Mouse (Mus musculus): ENCODE measurements around the gene Ltb4r1. TPM values are rescaled to one million over a fixed set of nuclear protein-coding genes. Genes with fewer than 3 reads are reported as not detected.
A peak's percentile ranks its signal among the peaks of the same experiment; 100 is the strongest.

The Ltb4r1 gene
- polyA plus RNA-seq, 1 experiment, result 4.9 TPM

DNA sequence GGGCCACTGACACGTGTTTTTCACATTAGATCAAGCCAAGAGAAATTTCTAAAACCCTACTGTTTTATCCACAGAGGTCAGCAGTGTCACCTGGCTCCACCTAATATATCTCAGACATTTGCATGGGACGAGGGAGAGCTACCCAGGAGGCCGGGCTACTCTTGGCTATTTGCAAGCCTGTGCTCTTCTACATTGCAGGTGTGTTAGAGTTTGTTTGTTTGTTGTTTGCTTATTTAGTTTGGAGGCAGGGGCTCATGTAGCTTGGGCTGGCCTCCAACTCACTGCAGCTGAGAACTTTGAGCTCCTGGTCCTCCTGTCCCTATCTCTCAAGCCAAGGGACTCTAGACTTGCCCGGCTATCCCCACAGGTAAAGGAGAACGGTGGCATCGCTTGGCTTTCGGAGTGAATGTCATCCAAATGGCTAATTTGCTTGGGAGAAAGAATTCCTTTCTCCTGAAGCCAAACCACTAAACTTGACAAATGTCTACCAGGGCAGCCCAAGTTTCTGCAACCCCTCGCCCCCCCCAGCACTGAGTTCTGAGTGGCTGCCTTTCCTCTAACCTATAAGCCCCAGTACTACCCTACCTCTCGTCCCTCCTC, 16.7 kb downstream of the Ltb4r1 start:
- WGBS, result 64% methylated on average over 9 of the region's 9 CpGs
- no peak for DNase-seq (ENCODE audit: low read depth, low spot score)

DNA sequence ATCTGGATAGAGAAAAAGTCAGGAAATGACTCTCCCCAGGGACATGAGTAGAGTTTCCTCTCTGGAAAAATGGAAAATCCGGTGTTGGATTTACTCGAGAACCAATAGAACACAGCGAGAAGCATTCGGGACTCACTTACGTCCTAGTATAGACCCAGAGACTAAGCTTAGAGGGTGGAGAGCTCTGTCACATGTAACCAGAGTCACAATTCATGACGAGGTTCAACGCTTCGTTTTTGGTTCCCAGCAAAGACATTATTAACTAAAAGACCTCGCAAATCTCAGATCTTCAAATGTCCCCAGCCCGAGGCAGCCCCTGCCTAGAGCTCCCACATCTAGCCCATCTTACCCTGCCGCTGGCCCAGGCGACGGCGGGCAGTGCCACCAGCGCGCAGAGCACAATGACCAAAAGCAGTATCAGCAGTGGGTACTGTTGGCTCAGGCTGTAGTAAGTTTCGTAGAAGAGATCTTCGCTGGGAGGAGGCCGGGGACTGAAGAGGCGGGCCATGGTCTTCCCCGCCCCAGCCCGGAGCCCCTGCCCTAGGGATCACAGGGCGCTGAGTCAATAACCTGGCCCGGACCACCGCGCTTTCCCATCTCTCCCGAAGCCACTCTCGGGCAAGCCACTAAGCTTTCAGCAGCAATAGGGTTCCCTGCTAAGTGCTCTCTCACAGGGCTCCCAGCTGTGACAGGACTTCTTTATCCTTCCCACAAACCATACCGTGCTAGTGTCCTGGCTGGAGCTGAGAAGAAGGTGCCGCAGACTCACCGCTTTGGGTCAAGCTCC, 17.6 kb downstream of the Ltb4r1 start:
- no peak for DNase-seq (ENCODE audit: low read depth, low spot score)
- 34% methylated on average over 31 of the region's 31 CpGs for WGBS

DNA sequence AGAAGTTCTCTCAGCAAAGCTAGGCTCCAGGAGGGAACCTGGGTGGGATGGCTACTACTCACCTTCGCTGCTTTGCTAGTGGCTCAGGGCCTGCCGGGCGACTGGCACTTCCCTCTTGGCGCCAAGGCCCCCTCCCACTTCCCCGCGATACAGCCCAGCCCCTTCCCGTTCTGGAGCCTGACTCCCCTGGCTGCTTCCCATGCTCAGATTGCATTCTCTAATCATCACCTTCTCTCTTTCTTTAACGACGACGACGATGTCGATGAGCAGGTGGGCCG, 18.1 kb downstream of the Ltb4r1 start, which contains the start of gene Adcy4:
Gene Adcy4 (minus strand): TSS at position 138 of the 278 bp plus-strand sequence.
- no peak for DNase-seq (ENCODE audit: low read depth, low spot score)
- 55% methylated on average over 13 of the region's 13 CpGs for WGBS

- DNase-seq (ENCODE audit: low read depth, low spot score), result no peak
- WGBS, result 66% methylated on average over 6 of the region's 6 CpGs
These were observed 19.4 kb downstream of the Ltb4r1 start for GRCm38 (mm10) chr14:55785195-55785594.

- WGBS, result 64% methylated on average over 11 of the region's 11 CpGs
- no peak for DNase-seq (ENCODE audit: low read depth, low spot score)
These were observed 22.0 kb downstream of the Ltb4r1 start for GRCm38 (mm10) chr14:55787731-55788130.

DNA sequence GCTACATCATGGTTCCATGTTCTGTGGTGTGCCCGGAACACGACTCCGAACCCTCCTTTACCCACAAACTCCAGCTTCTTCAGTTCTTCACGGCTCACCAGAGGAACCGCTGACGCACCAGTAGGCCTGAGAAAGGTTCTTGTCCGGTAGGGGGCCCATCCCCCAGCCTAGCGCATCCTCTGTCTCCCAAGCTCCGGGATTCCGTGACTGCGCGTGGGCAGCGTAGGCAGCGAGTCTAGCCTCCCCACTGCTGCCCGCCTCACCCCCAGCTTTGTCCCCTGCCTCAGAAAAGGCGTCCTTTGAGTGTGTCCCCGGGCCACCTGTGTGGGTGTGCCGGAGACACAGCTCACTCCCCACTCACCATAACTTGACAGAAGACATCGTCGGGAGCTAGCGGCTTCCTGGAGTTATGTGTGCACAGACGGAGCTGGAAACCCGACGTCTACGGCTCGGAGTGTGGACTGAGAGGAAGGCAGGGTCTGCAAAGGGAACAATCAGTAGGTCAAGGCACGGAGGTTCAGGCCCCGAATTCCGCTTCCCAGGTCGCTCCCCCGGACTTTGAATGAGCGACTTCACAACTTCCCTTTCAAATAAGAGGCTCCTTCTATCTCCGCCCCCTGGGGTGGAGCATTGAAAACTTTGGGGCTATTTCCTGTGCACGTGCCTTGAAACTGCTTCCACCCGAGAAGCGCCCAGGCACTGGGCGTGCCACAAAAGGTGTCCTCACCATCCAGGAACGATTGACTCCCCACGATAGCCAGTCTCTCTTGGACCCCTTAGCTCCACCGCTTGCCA, 22.7 kb downstream of the Ltb4r1 start, which contains the start of gene Ripk3:
Gene Ripk3 (minus strand): TSS at position 610 of the 795 bp plus-strand sequence.
- peak; percentile 73 for DNase-seq (ENCODE audit: low read depth, low spot score)
- 5% methylated on average over 40 of the region's 40 CpGs for WGBS

DNA sequence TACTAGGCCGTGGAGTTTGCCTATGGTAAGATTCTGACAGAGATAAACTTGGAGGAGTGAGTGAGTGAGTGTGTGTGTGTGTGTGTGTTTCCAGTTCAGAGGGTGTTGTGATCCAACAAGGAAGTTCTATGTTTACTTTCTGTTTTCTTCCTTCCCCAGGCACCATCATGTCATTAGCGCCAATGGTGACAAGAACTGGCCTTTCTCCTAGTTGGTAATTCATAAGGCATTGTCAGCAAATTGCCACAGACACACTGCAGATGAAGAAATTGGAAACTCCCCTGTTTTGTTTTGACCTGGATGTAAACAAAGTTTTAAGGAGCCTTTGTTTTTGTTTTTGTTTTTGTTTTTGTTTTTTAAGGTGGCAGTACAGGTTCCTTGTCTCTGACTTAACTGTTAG, 27.7 kb downstream of the Ltb4r1 start:
- 26% methylated on average over 2 of the region's 2 CpGs for WGBS
- no peak for DNase-seq (ENCODE audit: low read depth, low spot score)

- DNase-seq (ENCODE audit: low read depth, low spot score), result no peak
- 52% methylated on average over 2 of the region's 2 CpGs for WGBS
These were observed 28.2 kb downstream of the Ltb4r1 start for GRCm38 (mm10) chr14:55793946-55794345.

GRCm38 (mm10) chr14:55795380-55796163, 29.8 kb downstream of the Ltb4r1 start:
- WGBS, result 37% methylated on average over 15 of the region's 15 CpGs
- peak; percentile 72 for DNase-seq (ENCODE audit: low read depth, low spot score)

- peak; percentile 60 for DNase-seq (ENCODE audit: low read depth, low spot score)
- WGBS, result 16% methylated on average over 16 of the region's 16 CpGs
These were observed 49.1 kb downstream of the Ltb4r1 start for GRCm38 (mm10) chr14:55814885-55815284.

DNA sequence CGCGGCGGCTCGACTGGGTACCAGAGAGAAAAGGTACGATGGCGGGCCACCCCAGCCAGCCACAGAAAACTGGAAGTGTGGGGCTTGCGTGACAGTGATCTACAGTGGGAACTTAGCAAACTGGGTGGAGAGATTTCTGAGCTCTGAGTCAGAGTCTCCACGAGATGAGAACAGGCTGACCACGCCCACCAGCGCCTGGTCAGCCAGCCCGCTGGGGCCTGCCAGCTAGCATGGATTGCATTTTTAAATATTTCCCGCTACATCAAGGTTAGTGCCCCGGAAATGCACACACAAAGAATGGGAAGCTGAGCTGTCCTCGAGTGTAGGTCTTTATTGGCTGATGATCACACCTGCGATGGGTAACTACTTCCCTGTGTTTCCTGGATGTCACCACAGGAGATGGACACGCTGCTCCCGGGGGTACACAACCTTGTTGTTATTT, 49.6 kb downstream of the Ltb4r1 start:
- 11% methylated on average over 17 of the region's 17 CpGs for WGBS
- DNase-seq (ENCODE audit: low read depth, low spot score), result peak; percentile 58

Other genes with a start within 250 kb of the Ltb4r1 start
- not detected in 2 replicates for gene Nrl, start 241.0 kb upstream of the Ltb4r1 start, polyA plus RNA-seq (2012; rRNA removed)
- 30.9 and 33.5 TPM in 2 replicates for gene Pck2, start 225.7 kb upstream of the Ltb4r1 start, polyA plus RNA-seq (2012; rRNA removed)
- gene Dcaf11, start 206.0 kb upstream of the Ltb4r1 start, polyA plus RNA-seq (2012; rRNA removed), result 112 and 152 TPM in 2 replicates
- 0.25 and 0.82 TPM in 2 replicates for gene A730061H03Rik, start 205.6 kb upstream of the Ltb4r1 start, polyA plus RNA-seq (2012; rRNA removed)
- 0.11 and 0.12 TPM in 2 replicates for gene Fitm1, start 190.3 kb upstream of the Ltb4r1 start, polyA plus RNA-seq (2012; rRNA removed)
- gene Psme1, start 187.8 kb upstream of the Ltb4r1 start, polyA plus RNA-seq (2012; rRNA removed), result 250 and 259 TPM in 2 replicates
- gene Emc9, start 180.7 kb upstream of the Ltb4r1 start, polyA plus RNA-seq (2012; rRNA removed), result 10.1 and 16.2 TPM in 2 replicates
- gene Psme2, start 174.8 kb upstream of the Ltb4r1 start, polyA plus RNA-seq (2012; rRNA removed), result 357 and 385 TPM in 2 replicates
- gene Rnf31, start 174.3 kb upstream of the Ltb4r1 start, polyA plus RNA-seq (2012; rRNA removed), result 32.1 and 48.2 TPM in 2 replicates
- gene Irf9, start 162.4 kb upstream of the Ltb4r1 start, polyA plus RNA-seq (2012; rRNA removed), result 38.5 and 55.1 TPM in 2 replicates
- 1.3 and 4.7 TPM in 2 replicates for gene Rec8, start 147.9 kb upstream of the Ltb4r1 start, polyA plus RNA-seq (2012; rRNA removed)
- gene Ipo4, start 130.0 kb upstream of the Ltb4r1 start, polyA plus RNA-seq (2012; rRNA removed), result 39.2 and 46.0 TPM in 2 replicates
- 2.2 and 2.3 TPM in 2 replicates for gene Gm49378, start 128.1 kb upstream of the Ltb4r1 start, polyA plus RNA-seq (2012; rRNA removed)
- gene Tm9sf1, start 122.2 kb upstream of the Ltb4r1 start, polyA plus RNA-seq (2012; rRNA removed), result 96.9 and 108 TPM in 2 replicates
- gene Tssk4, start 115.8 kb upstream of the Ltb4r1 start, polyA plus RNA-seq (2012; rRNA removed), result 1.4 and 2.1 TPM in 2 replicates
- 44.6 and 50.6 TPM in 2 replicates for gene Mdp1, start 105.5 kb upstream of the Ltb4r1 start, polyA plus RNA-seq (2012; rRNA removed)
- 17.8 and 18.8 TPM in 2 replicates for gene Gmpr2, start 94.0 kb upstream of the Ltb4r1 start, polyA plus RNA-seq (2012; rRNA removed)
- 329 and 342 TPM in 2 replicates for gene Nedd8, start 93.8 kb upstream of the Ltb4r1 start, polyA plus RNA-seq (2012; rRNA removed)
- gene Tinf2, start 84.1 kb upstream of the Ltb4r1 start, polyA plus RNA-seq (2012; rRNA removed), result 16.5 and 22.5 TPM in 2 replicates
- gene Tgm1, start 52.0 kb upstream of the Ltb4r1 start, polyA plus RNA-seq (2012; rRNA removed), result 1.0 and 1.1 TPM in 2 replicates
- 34.3 and 42.9 TPM in 2 replicates for gene Rabggta, start 43.7 kb upstream of the Ltb4r1 start, polyA plus RNA-seq (2012; rRNA removed)
- gene Dhrs1, start 20.3 kb upstream of the Ltb4r1 start, polyA plus RNA-seq (2012; rRNA removed), result 78.0 and 141 TPM in 2 replicates
- 16.0 and 21.7 TPM in 2 replicates for gene Nop9, start 20.3 kb upstream of the Ltb4r1 start, polyA plus RNA-seq (2012; rRNA removed)
- 335 and 566 TPM in 2 replicates for gene Cideb, start 7.5 kb upstream of the Ltb4r1 start, polyA plus RNA-seq (2012; rRNA removed)
- 3.5 and 11.3 TPM in 2 replicates for gene Ltb4r2, start 4.5 kb upstream of the Ltb4r1 start, polyA plus RNA-seq (2012; rRNA removed)
- gene Adcy4, start 18.1 kb downstream of the Ltb4r1 start, polyA plus RNA-seq (2012; rRNA removed), result 3.7 and 5.8 TPM in 2 replicates
- 86.5 and 89.2 TPM in 2 replicates for gene Ripk3, start 22.9 kb downstream of the Ltb4r1 start, polyA plus RNA-seq (2012; rRNA removed)
- 5.7 and 7.3 TPM in 2 replicates for gene Nfatc4, start 57.2 kb downstream of the Ltb4r1 start, polyA plus RNA-seq (2012; rRNA removed)
- 1.7 and 2.1 TPM in 2 replicates for gene Nynrin, start 88.0 kb downstream of the Ltb4r1 start, polyA plus RNA-seq (2012; rRNA removed)
- gene Cbln3, start 118.4 kb downstream of the Ltb4r1 start, polyA plus RNA-seq (2012; rRNA removed), result 0.47 and 0.84 TPM in 2 replicates
- 21.0 and 31.9 TPM in 2 replicates for gene Khnyn, start 119.0 kb downstream of the Ltb4r1 start, polyA plus RNA-seq (2012; rRNA removed)
- gene Sdr39u1, start 134.3 kb downstream of the Ltb4r1 start, polyA plus RNA-seq (2012; rRNA removed), result 56.0 and 60.7 TPM in 2 replicates
- 0.20 and 0.21 TPM in 2 replicates for gene Cma1, start 178.7 kb downstream of the Ltb4r1 start, polyA plus RNA-seq (2012; rRNA removed)
- 3.0 TPM in 1 of 2 replicates, not detected in the other for gene Cma2, start 185.0 kb downstream of the Ltb4r1 start, polyA plus RNA-seq (2012; rRNA removed)